Mouse (Mus musculus) cerebellum, postnatal 36 days (tissue): ENCODE results near the gene Ece1.
"Not testable (repeated sequence)": the region's sequence is repeated elsewhere in the genome, so short reads cannot be mapped to it uniquely, and the experiment has no call there.

Source experiments
- DNase-seq, 2 experiments: peaks; one replicate each; pipeline ENCODE4 v3.0.0; 2021 to 2022; ENCODE audit warnings: mixed read lengths in 2 of 2

Gene Ece1

DNA sequence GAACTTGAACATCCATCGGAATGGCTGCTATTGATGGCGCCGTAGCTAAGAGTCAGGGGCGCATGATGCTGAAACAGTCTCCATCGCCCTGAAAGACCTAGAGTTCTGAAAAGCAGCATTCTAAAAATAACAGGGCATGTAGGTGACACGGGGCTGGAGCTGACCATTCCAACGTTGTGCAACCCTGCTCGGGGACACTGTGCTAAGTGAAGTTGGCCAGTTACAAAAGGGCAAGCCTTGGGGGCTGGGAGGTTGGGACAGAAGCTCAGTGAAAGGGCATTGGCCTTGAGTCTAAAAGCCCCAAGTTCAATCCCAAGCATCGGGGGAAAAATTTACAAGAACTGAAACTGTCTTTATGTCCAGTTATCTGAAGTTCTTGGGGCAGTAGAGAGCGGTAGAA, 81.5 kb downstream of the Ece1 start:
- DNase-seq: no peak

DNA sequence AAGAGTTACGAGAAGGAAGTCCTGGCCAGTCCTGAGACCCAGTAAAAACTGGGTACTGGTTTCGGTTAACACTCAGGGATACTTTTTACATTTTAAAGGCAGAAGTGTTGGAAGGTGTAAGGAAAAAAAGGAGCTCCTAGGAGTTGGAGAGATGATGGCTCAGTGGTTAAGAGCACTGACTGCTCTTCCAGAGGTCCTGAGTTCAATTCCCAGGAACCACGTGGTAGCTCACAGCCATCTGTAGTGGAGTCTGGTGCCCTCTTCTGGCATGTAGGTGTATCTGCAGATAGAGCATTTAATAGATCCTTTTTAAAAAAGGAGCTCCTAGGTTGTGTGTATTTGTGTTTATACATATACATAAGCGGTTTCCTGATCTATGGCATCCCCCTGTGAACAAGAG, 83.3 kb downstream of the Ece1 start:
- no peak for DNase-seq

GRCm38 (mm10) chr4:137946419-137946818, 84.4 kb downstream of the Ece1 start:
- DNase-seq: no peak

DNA sequence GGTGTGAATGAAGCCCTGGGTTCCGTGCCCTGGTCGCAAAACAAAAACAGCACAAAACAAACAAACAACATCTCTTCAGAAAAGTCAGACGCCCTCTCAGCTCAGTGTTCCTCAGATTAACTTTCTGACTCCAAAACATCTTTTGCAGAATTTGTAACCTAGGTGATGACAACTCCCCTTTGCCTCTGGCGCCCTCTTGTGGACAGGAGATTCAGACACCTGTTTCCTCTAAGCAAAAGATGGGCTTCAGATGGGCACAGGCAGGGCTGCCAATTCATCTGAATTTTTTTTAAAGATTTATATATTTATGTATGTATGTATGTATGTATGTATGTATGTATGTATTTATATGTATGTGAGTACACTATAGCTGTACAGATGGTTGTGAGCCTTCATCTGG, 90.8 kb downstream of the Ece1 start:
- peak; percentile 84 to 85 for DNase-seq

- DNase-seq: no peak
Observed at GRCm38 (mm10) chr4:137954184-137954583, 92.1 kb downstream of the Ece1 start.

- no peak for DNase-seq
Observed at GRCm38 (mm10) chr4:137954926-137955396, 92.9 kb downstream of the Ece1 start.

- DNase-seq: no peak
Observed at GRCm38 (mm10) chr4:137956260-137956659, 94.2 kb downstream of the Ece1 start.

DNA sequence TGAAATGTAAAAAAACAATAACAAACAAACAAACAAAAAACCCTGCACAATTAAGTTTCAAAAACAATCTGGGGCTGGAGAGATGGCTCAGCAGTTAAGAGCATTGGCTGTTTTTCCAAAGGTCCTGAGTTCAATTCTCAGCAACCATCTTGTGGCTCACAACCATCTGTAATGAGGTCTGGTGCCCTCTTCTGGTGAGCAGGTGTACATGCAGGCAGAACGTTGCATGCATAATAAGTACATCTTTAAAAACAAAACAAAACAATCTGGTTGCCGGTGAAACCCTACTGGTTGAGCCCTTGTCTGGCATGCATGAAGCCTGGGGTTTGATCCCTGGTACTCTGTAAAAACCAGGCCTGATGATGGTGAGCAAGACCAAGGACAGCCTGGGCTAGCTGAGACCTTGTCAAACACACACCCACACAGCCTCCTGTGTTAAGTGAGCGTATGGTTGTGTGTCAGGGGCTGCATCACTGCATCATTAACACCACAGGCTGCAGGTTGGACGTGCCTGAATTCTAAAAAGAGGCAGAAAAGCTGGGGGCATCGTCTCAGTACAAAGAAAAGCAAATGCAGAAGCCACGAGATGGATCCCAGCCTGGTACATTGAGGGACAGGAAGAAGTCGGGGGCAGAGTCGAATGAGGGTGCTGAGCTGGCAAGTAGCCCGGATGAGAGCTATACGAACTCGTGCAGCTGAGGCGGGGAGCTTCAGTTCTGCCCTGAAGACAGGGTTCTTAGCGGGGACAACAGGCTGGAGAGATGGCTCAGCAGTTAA, 98.0 kb downstream of the Ece1 start:
- DNase-seq: no peak

DNA sequence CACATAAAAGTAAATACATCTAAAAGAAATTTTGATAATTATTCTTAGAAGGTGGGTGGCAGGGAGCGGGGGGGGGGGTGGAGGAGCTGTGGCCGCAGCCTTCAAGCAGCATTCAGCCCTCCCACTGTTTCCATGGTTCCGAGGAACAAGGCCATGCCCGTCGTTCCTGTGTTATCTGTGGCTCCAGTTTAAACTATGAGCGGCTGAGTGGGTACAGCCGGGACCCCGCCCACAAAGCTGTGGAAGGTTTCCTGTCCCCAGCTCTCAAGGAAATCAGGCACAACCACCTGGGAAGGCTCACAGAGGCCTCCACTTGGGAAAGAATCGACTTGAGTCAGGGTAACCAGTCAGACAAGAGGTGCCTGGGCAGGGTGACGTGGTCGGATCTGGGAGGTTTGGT, 98.7 kb downstream of the Ece1 start:
- DNase-seq: no peak

DNA sequence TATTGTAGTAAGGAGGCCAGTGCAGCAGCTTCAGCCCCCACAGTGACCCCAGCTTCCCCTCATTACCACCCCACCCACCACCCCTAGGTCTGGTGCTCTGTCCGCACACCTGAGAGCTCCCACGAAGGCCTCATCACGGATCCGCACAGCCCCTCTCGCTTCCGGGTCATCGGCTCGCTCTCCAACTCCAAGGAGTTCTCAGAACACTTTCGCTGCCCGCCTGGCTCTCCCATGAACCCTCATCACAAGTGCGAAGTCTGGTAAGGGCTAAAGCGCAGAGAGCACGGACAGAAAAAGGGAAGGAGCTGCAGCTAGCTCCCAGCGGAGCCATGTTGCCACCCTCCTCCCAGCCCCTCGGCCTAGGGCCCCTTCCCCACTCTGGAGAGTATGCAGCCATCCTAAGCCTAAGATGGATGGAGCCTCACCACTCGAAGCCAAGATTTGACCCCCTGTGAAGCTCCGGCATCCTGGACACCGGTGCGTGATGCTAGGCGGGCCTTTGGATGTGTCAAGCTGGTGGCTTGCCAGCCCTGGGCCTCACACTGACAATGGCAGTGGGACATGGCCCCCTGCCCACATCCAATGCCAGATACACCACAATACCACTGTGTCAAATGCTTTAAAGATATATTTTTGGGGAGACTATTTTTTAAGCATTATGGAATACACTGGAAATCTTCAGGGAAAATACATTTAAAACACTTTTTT, 100.8 kb downstream of the Ece1 start:
- no peak for DNase-seq

GRCm38 (mm10) chr4:137963431-137963830, 101.4 kb downstream of the Ece1 start:
- DNase-seq: no peak

- peak; percentile 90 for DNase-seq
Observed at GRCm38 (mm10) chr4:137963881-137964584, 102.0 kb downstream of the Ece1 start.

- no peak for DNase-seq
Observed at GRCm38 (mm10) chr4:137964585-137964930, 102.5 kb downstream of the Ece1 start.

DNA sequence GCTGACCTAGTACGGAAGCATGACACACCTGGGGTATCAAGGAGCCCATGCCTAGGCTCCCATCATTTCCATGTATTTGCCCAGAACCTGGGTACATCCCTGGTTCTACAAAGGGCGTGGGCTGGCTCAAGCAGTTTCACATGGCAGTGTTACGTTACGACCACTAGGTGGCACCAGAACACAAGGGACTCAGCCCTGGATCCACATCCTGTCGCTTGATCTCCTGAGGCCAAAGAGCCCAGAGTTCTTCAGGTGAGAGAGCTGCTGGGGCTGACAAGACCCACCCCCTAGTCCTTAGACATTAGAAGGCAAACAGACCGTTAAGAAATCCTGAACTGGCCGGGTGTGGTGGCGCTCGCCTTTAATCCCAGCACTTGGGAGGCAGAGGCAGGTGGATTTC, 106.2 kb downstream of the Ece1 start:
- DNase-seq: peak; percentile 72 to 80

DNA sequence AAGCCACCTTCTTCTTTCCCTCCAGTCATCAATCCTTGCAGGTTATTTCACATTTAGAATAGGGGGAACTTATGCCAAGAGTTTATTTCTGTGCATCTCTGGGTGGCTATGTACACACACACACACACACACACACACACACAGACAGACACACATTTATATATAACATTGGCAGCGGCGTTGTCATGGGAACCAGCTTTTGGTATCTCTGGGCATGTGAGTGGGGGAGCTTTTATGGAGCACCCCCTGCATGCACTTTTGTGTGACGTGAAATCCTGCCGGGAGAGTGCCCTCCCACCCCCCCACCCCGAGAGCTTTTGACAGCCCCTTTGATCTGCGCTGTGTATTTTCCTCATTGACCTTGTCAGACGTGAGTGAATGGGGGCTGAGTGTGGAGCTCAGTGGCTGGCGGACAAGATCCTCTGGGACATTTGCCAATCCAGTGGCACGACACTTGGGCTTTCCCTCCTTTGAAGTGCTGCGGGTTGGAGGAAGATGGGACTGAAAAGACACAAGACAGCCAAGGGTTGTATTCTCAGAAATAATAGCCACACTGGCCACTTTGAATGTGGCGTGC, 108.7 kb downstream of the Ece1 start:
- DNase-seq: not testable (repeated sequence)

GRCm38 (mm10) chr4:137974856-137975432, 112.9 kb downstream of the Ece1 start:
- not testable (repeated sequence) for DNase-seq

GRCm38 (mm10) chr4:137979066-137979644, 117.1 kb downstream of the Ece1 start:
- DNase-seq: not testable (repeated sequence)

GRCm38 (mm10) chr4:137982869-137983268, 120.8 kb downstream of the Ece1 start:
- DNase-seq: no peak

DNA sequence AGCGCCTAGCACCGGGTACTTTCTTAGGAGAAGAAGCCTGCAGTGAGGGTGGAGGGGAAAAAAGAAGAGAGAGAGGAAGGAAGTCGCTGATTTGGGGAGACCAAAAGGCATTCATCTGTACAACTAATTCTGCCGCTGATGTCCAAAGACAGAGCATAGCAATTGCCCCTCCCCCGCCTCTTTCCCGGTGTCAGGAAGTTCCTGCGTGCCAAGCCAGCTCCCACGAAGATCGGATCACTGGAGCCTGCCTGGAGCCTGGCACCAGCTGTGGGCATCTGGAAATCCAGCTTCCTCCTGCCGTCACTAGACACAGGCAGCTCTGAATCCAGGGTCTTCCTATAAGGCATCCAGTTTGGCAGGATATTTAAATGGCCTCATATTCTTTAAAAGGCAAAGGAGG, 122.2 kb downstream of the Ece1 start:
- no peak for DNase-seq

DNA sequence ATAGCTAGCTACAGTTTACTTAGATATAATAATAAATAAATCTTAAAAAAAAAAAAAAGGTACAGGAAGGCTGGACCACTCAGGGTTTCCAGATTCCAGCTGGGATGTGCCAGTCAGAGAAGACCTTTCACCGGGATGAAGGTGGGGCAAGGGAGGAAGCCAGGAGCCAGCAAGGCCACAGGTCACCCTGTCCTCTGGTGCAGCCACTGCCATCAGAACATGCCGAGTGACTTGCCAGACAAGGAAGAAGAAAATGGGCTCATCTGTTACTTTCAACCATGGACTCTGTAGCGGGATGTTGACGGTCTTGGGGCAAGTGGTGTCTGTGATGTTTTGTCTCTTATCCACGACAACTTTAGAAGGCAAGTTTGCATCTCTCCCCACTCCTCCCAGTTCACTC, 122.7 kb downstream of the Ece1 start:
- no peak for DNase-seq

DNA sequence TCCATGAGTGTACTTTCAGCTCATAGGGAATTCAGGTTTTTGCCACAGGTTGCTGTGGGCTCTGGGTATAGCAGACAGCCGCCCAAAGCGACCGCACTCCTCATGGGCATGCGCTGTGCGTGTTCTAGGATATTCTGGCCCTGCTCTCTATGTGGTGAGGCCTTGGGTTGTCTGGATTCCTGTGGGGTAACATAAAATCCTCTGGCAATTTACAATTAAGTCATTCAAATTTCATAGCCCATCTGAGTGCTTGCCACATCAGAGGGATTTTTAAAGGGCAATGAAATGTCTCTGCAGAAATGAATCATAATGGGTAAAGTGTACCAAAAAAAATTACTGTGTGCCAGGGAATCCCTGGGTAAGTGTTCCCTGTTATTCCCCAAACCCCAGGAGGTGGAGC, 127.4 kb downstream of the Ece1 start:
- DNase-seq: no peak

DNA sequence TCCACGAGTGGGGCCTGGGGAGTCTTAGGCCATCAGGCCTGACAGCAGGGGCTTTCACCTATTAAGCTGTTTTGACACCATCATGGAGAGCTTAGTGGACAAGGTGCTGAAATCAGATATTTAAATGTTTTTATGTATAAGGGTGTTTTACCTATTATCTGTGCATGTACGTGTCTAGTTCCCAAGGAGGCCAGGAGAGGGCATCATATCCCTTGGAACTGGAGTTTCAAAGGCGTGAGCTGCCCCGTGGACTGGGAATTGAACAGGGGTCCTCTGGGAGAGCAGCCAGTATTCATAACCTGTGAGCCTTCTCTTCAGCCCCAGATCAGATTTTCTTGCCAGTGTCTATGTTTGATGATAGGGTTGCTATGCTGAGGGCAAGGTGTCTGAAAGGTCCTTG, 128.4 kb downstream of the Ece1 start:
- no peak for DNase-seq

DNA sequence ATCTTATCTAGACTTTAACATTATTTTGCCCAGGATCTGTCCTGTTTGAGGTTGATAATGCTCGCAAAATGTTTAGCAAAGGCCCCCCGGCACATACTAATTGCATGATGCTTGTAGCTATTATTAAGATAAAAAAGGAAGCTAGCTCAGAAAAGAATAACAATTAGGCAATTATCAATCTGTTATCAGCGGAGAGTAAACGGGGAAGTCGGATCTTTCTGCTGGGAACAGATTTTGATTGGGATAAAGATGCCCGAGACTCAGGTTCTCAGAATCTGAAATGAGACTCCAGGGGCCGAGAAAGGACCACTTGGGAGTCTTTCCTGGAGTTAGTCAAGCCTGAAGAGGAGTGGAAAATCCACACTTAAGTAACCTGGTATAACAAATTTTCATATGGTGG, 129.2 kb downstream of the Ece1 start:
- no peak for DNase-seq
